Mouse (Mus musculus) cerebellum, adult 2 months (tissue): ENCODE results near the gene Vmn1r115. TPM values are rescaled to one million over a fixed set of nuclear protein-coding genes. Genes with fewer than 3 reads are reported as not detected.
"Not testable (repeated sequence)": the region's sequence is repeated elsewhere in the genome, so short reads cannot be mapped to it uniquely, and the experiment has no call there.

Source experiments
- DNase-seq, 2 experiments: peaks; one replicate each; pipeline ENCODE4 v3.0.0; 2021
- H3K27ac ChIP-seq: fragments of 200-500 bp; 2 replicates; pipeline ENCODE4 v1.5.1; 2012; ENCODE audit warnings: low read length, control low read depth, inconsistent platforms; ENCODE audit not compliant: insufficient read depth
- H3K27me3 ChIP-seq: fragments of 200-500 bp; 2 replicates; pipeline ENCODE4 v1.6.1; 2012; ENCODE audit warnings: inconsistent platforms, mild to moderate bottlenecking, low read length, moderate library complexity; ENCODE audit not compliant: control insufficient read depth, insufficient read depth
- H3K4me1 ChIP-seq: fragments of 200-500 bp; 2 replicates; pipeline ENCODE4 v1.6.1; 2011; ENCODE audit warnings: low read length; ENCODE audit not compliant: control insufficient read depth, insufficient read depth
- H3K4me3 ChIP-seq: fragments of 200-500 bp; replicated peaks from 2 replicates; pipeline ENCODE3; 2011; ENCODE audit warnings: mild to moderate bottlenecking, low read depth, low read length, control low read depth; ENCODE audit not compliant: insufficient read depth
- WGBS: fragments of 180-500 bp; shearing (Covaris S2); methylation state at CpG from one replicate; pipeline ENCODE4 v1.1.7; 2018; 5-methylcytosine and 5-hydroxymethylcytosine counted together
- polyA plus RNA-seq: library from polyadenylated mRNA; depleted of rRNA; stranded (reverse); fragments of >200 nt; gene quantifications from 2 replicates; pipeline ENCODE4 v1.2.3, GENCODE M21; 2012; rRNA removed

The Vmn1r115 gene
- not detected in 2 replicates for polyA plus RNA-seq

GRCm38 (mm10) chr7:20844885-20845284 lies at the start of gene Vmn1r115:
Gene Vmn1r115 (minus strand): TSS chr7:20844985.
- not testable (repeated sequence) for H3K27ac ChIP-seq, H3K27me3 ChIP-seq
- WGBS = 77% methylated on average over 1 of the region's 3 CpGs

GRCm38 (mm10) chr7:20884021-20884420 lies 39.2 kb upstream of the Vmn1r115 start, which contains the start of gene Vmn1r117:
Gene Vmn1r117 (minus strand): TSS chr7:20884121.
- not testable (repeated sequence) for DNase-seq, H3K4me1 ChIP-seq, H3K27ac ChIP-seq, H3K27me3 ChIP-seq, H3K4me3 ChIP-seq
- no CpG with 5 or more reads among the region's 2 CpGs for WGBS

More at GRCm38 (mm10) chr7:20844885-20845284, at the start of gene Vmn1r115:
- not testable (repeated sequence) for DNase-seq, H3K4me3 ChIP-seq, H3K4me1 ChIP-seq

- H3K27ac ChIP-seq, H3K27me3 ChIP-seq, H3K4me1 ChIP-seq, DNase-seq, H3K4me3 ChIP-seq: not testable (repeated sequence)
- 33% methylated on average over 2 of the region's 3 CpGs for WGBS
Observed at GRCm38 (mm10) chr7:20871956-20872355, 27.2 kb upstream of the Vmn1r115 start, which contains the start of gene Vmn1r116. Gene Vmn1r116 (plus strand): TSS chr7:20872256.

GRCm38 (mm10) chr7:20812086-20812485 lies 32.7 kb downstream of the Vmn1r115 start, which contains the start of gene Vmn1r114:
Gene Vmn1r114 (minus strand): TSS chr7:20812186.
- WGBS = no CpG with 5 or more reads among the region's 5 CpGs
- not testable (repeated sequence) for H3K4me1 ChIP-seq, H3K27me3 ChIP-seq, H3K27ac ChIP-seq, DNase-seq, H3K4me3 ChIP-seq

Other genes starting within 250 kb of the Vmn1r115 start
- not detected in 2 replicates for gene Gm4513, start 246.0 kb downstream of the Vmn1r115 start, polyA plus RNA-seq
- not detected in 2 replicates for gene Vmn1r107, start 176.1 kb downstream of the Vmn1r115 start, polyA plus RNA-seq
- not detected in 2 replicates for gene Vmn1r111, start 141.8 kb downstream of the Vmn1r115 start, polyA plus RNA-seq
- gene Gm10668, start 114.4 kb downstream of the Vmn1r115 start, polyA plus RNA-seq = not detected in 2 replicates
- not detected in 2 replicates for gene Vmn1r112, start 73.8 kb downstream of the Vmn1r115 start, polyA plus RNA-seq
- gene Vmn1r113, start 57.7 kb downstream of the Vmn1r115 start, polyA plus RNA-seq = not detected in 2 replicates
- not detected in 2 replicates for gene Vmn1r114, start 32.8 kb downstream of the Vmn1r115 start, polyA plus RNA-seq
- gene Vmn1r116, start 27.3 kb upstream of the Vmn1r115 start, polyA plus RNA-seq = not detected in 2 replicates
- gene Vmn1r117, start 39.1 kb upstream of the Vmn1r115 start, polyA plus RNA-seq = not detected in 2 replicates
- gene Vmn1r118, start 67.4 kb upstream of the Vmn1r115 start, polyA plus RNA-seq = not detected in 2 replicates
- not detected in 2 replicates for gene Vmn1r119, start 167.5 kb upstream of the Vmn1r115 start, polyA plus RNA-seq
- gene Vmn1r120, start 208.8 kb upstream of the Vmn1r115 start, polyA plus RNA-seq = not detected in 2 replicates